Mouse (Mus musculus) hindbrain, postnatal 0 days (tissue): ENCODE measurements around the gene Neurog1. TPM values are rescaled to one million over a fixed set of nuclear protein-coding genes. Genes with fewer than 3 reads are reported as not detected.

ENCODE experiments used
- ATAC-seq: fragments of 200-750 bp; cut with Nextera tagmentation; 2 replicates; pipeline ENCODE4 v1.8.0; 2017; ENCODE audit warnings: mild to moderate bottlenecking, moderate TSS enrichment, moderate library complexity
- DNase-seq: peaks from one replicate; pipeline ENCODE4 v3.0.0-alpha.2; 2015; ENCODE audit warnings: low spot score
- H3K27ac ChIP-seq: fragments of 300-500 bp; sonication (generic); 2 replicates; pipeline ENCODE4 v1.5.1; 2014; ENCODE audit warnings: mild to moderate bottlenecking
- H3K27me3 ChIP-seq: fragments of 300-500 bp; sonication (generic); 2 replicates; pipeline ENCODE4 v1.6.1; 2014; ENCODE audit warnings: low read length, mixed read lengths; ENCODE audit not compliant: insufficient read depth
- H3K36me3 ChIP-seq: fragments of 300-500 bp; sonication (generic); 2 replicates; pipeline ENCODE4 v1.6.1; 2014; ENCODE audit warnings: low read length, mixed read lengths; ENCODE audit not compliant: insufficient read depth
- H3K4me1 ChIP-seq: fragments of 300-500 bp; sonication (generic); 2 replicates; pipeline ENCODE4 v1.6.1; 2014; ENCODE audit warnings: antibody characterized with exemption, low read length, mixed read lengths; ENCODE audit not compliant: insufficient read depth
- H3K4me2 ChIP-seq: fragments of 300-500 bp; sonication (generic); 2 replicates; pipeline ENCODE4 v1.6.1; 2014; ENCODE audit warnings: low read depth, mild to moderate bottlenecking, low read length, moderate library complexity, mixed read lengths
- H3K4me3 ChIP-seq: fragments of 300-500 bp; sonication (generic); 2 replicates; pipeline ENCODE4 v1.5.1; 2014; ENCODE audit warnings: low read length
- H3K9ac ChIP-seq: fragments of 300-500 bp; sonication (generic); replicated peaks from 2 replicates; pipeline ENCODE4 v1.6.1; 2014; ENCODE audit warnings: mild to moderate bottlenecking, low read length, moderate library complexity, mixed read lengths
- H3K9me3 ChIP-seq: fragments of 300-500 bp; sonication (generic); 2 replicates; pipeline ENCODE4 v1.6.1; 2016; ENCODE audit warnings: low read length, mixed read lengths
- CTCF ChIP-seq: IDR thresholded peaks from 2 replicates; pipeline ENCODE4 v1.5.1; 2016; ENCODE audit warnings: antibody characterized with exemption, control low read depth, low read depth
- WGBS: fragments of 180-500 bp; shearing (Covaris S2); extraction: QIAGEN DNeasy Blood & Tissue Kit; methylation state at CpG from one replicate; pipeline ENCODE4 v1.1.7; 2014; 5-methylcytosine and 5-hydroxymethylcytosine counted together
- polyA plus RNA-seq: library from polyadenylated mRNA; unstranded; fragments of >200 nt; fragmentation: Nextera tagmentation; extraction: Ambion mirVana; gene quantifications from 2 replicates; pipeline ENCODE4 v1.2.1, GENCODE M21; 2015
- total RNA-seq: library from RNA; depleted of rRNA; stranded (reverse); fragments of >200 nt; gene quantifications from 2 replicates; pipeline ENCODE4 v1.2.3, GENCODE M21; 2014

The Neurog1 gene
- total and polyA plus RNA-seq, 2 experiments from 2014 or later = 0.30 to 0.42 TPM

DNA sequence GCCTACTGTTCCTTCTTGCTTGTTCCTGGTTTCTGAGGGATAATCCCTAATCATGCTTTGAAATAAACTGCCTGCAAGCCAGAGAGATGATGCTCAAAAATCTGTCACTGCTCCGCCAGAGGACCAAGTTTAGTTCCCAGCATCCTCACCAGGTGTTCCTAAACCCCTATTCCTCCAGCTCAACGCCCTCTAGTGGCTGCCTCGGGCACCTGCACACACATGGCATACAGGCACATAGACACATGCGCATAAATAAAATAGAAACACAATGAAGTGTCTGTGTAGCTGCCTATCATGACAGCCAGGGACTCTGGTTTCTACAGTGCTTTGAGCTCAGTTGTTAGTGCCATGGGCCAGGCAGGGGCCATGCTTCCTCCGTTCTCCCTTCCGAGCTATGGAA is 38.0 kb upstream of the Neurog1 start:
- Histone ChIP-seq H3K9ac (no peak overlapping the region), H3K9me3 (no peaks in the 10 kb centered on the region), H3K27ac (no peak overlapping the region), H3K4me2 (no peak overlapping the region), H3K4me3 (no peak overlapping the region), H3K36me3 (no peaks in the 10 kb centered on the region), H3K4me1 (no peaks in the 10 kb centered on the region), H3K27me3 (peaks cover 5% of the 10 kb centered on the region; the same call in 1 of the 2 replicates)
- ATAC-seq = no peak
- peak; percentile 46 for TF ChIP-seq CTCF
- no peak for DNase-seq
- WGBS = 79% methylated on average over 6 of the region's 6 CpGs

DNA sequence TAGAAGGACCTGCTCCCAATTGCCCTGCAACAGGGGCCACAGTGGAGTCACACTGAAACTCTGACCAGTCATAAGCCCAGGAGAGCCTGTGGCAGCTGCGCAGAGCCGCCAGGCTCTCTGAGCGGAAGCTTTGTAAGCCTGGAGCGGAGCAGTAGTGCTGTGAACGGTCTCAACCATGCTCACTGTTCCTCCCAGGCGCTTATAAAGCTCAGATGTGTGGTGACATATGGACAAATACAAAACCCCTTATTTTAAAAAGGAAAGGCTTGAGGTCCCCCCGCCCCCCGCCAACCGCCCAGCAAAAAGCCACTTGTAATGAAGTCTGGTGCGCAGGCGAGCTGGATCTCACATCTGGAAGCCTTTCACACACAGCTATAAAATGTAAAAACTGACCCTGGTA is 37.3 kb upstream of the Neurog1 start:
- Histone ChIP-seq H3K4me3 (no peak overlapping the region), H3K36me3 (no peaks in the 10 kb centered on the region), H3K4me2 (no peak overlapping the region), H3K9me3 (no peaks in the 10 kb centered on the region), H3K9ac (no peak overlapping the region), H3K27ac (no peak overlapping the region), H3K27me3 (0 out of 2 replicates have a peak, but pooled peaks cover 3% of the 10 kb centered on the region), H3K4me1 (no peaks in the 10 kb centered on the region)
- no peak for DNase-seq
- TF ChIP-seq CTCF = no peak
- ATAC-seq = no peak
- WGBS = 77% methylated on average over 11 of the region's 11 CpGs

DNA sequence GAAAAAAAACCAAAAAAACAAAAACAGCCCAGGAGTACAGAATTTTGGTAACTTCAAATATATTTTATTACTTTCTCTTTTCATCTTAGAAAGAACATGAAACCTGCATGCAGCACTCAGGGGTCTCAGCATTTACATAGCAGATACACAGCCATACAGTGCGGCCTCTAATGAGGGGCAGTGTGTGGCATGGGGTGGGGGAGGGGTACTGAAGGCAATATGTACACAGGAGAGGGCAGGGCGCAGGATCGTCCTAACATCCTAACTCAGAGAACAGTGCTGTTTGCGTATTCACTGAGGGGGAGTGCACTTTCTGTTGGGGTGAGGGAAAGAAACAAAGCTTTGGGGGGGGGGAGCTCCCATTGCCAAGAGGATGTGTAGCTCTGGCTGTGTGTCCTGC is 36.6 kb upstream of the Neurog1 start:
- TF ChIP-seq CTCF = no peak

GRCm38 (mm10) chr13:56287091-56287490 is 35.1 kb upstream of the Neurog1 start:
- no peak overlapping the region for H3K27ac ChIP-seq
- H3K4me3 ChIP-seq = no peak overlapping the region
- WGBS = 45% methylated on average over 9 of the region's 9 CpGs
- no peak overlapping the region for H3K4me2 ChIP-seq
- H3K36me3 ChIP-seq = no peaks in the 10 kb centered on the region
- no peaks in the 10 kb centered on the region for H3K27me3 ChIP-seq
- H3K9ac ChIP-seq = no peak overlapping the region
- DNase-seq (no peak), ATAC-seq (no peak)
- H3K9me3 ChIP-seq = no peaks in the 10 kb centered on the region
- no peaks in the 10 kb centered on the region for H3K4me1 ChIP-seq
- no peak for TF ChIP-seq CTCF

More for the DNA sequence above, 36.6 kb upstream of the Neurog1 start:
- Histone ChIP-seq H3K27ac (no peak overlapping the region), H3K4me3 (no peak overlapping the region), H3K36me3 (no peaks in the 10 kb centered on the region), H3K4me1 (no peaks in the 10 kb centered on the region), H3K4me2 (no peak overlapping the region), H3K9me3 (no peaks in the 10 kb centered on the region), H3K9ac (no peak overlapping the region), H3K27me3 (no peaks in the 10 kb centered on the region)
- DNase-seq = no peak
- ATAC-seq = no peak
- WGBS = 58% methylated on average over 4 of the region's 4 CpGs

DNA sequence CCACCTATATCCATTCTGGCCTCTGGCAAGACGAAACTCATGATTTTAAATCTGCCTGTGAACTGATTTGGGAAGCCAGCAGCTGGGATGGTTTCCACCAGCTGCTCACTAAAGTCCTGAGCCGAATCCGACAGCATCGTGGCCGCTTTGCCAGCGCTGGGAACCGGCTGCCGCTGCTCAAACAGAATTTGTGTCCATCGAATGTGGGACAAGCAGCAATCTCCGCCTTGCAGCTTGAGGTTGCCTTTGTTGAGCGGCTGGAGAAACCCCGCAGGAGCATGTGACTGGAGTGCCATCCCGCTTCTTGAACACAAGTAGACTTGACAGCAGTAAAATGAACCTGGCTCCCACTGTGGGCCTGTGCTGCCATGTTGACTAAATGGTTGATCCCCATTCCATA is 31.4 kb upstream of the Neurog1 start:
- TF ChIP-seq CTCF = no peak
- DNase-seq (no peak), ATAC-seq (no peak)
- Histone ChIP-seq H3K9me3 (no peaks in the 10 kb centered on the region), H3K9ac (no peak overlapping the region), H3K36me3 (no peaks in the 10 kb centered on the region), H3K4me3 (no peak overlapping the region), H3K27ac (no peak overlapping the region), H3K27me3 (no peaks in the 10 kb centered on the region), H3K4me1 (no peaks in the 10 kb centered on the region), H3K4me2 (no peak overlapping the region)
- 75% methylated on average over 13 of the region's 13 CpGs for WGBS

- ATAC-seq = no peak
- Histone ChIP-seq H3K4me2 (no peak overlapping the region), H3K27me3 (0 out of 2 replicates have a peak, but pooled peaks cover 3% of the 10 kb centered on the region), H3K27ac (no peak overlapping the region), H3K9ac (no peak overlapping the region), H3K4me3 (no peak overlapping the region), H3K36me3 (no peaks in the 10 kb centered on the region), H3K4me1 (no peaks in the 10 kb centered on the region), H3K9me3 (no peaks in the 10 kb centered on the region)
- no peak for DNase-seq
- TF ChIP-seq CTCF = peak; percentile 51
- WGBS = 80% methylated on average over 6 of the region's 6 CpGs
Observed at GRCm38 (mm10) chr13:56280356-56280755, 28.4 kb upstream of the Neurog1 start.

DNA sequence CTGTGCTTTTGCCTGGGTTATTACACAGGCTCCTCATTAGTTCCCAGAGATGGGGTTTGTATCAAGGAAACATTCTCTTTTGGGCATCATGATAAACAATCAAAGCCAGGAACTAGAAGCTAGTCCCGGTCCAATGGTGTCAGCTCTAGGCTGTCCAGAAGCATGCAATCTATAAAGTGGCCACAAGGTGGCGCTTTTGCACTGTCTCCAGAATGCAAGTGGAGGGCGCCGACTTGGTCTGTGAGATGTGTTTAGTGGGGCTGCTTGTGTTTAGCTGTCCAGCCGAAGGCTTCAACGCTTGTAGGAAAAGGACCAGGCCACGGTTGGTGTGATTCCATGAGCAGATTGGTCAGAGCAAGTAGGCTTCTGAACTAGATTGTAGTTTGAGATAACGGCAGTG is 27.5 kb upstream of the Neurog1 start:
- H3K4me2 ChIP-seq = no peak overlapping the region
- 15% methylated on average over 8 of the region's 8 CpGs for WGBS
- no peaks in the 10 kb centered on the region for H3K36me3 ChIP-seq
- H3K27ac ChIP-seq = no peak overlapping the region
- H3K27me3 ChIP-seq = 0 out of 2 replicates have a peak, but pooled peaks cover 3% of the 10 kb centered on the region
- DNase-seq (peak; percentile 94), ATAC-seq (peak; percentile 83)
- H3K4me1 ChIP-seq = no peaks in the 10 kb centered on the region
- no peak overlapping the region for H3K9ac ChIP-seq
- no peak overlapping the region for H3K4me3 ChIP-seq
- TF ChIP-seq CTCF = peak; percentile 97
- H3K9me3 ChIP-seq = no peaks in the 10 kb centered on the region
